Mouse (Mus musculus) midbrain, embryonic 12.5 days (tissue): ENCODE measurements around the gene Irgq. TPM values are rescaled to one million over a fixed set of nuclear protein-coding genes. Genes with fewer than 3 reads are reported as not detected.
"Not testable (repeated sequence)": the region's sequence is repeated elsewhere in the genome, so short reads cannot be mapped to it uniquely, and the experiment has no call there.

Experiments
- ATAC-seq: fragments of 200-750 bp; cut with Nextera tagmentation; 2 replicates; pipeline ENCODE4 v1.8.0; 2017; ENCODE audit warnings: low read depth, moderate TSS enrichment, moderate library complexity; ENCODE audit not compliant: low FRiP score
- H3K27ac ChIP-seq: fragments of 300-500 bp; sonication (generic); replicated peaks from 2 replicates; pipeline ENCODE4 v1.5.1; 2016; ENCODE audit warnings: mild to moderate bottlenecking
- H3K27me3 ChIP-seq: fragments of 300-500 bp; sonication (generic); 2 replicates; pipeline ENCODE4 v1.6.1; 2016; ENCODE audit warnings: mild to moderate bottlenecking
- H3K36me3 ChIP-seq: fragments of 300-500 bp; sonication (generic); 2 replicates; pipeline ENCODE4 v1.6.1; 2016
- H3K4me1 ChIP-seq: fragments of 300-500 bp; sonication (generic); 2 replicates; pipeline ENCODE4 v1.6.1; 2016
- H3K4me2 ChIP-seq: fragments of 300-500 bp; sonication (generic); replicated peaks from 2 replicates; pipeline ENCODE4 v1.6.1; 2016; ENCODE audit warnings: mild to moderate bottlenecking, moderate library complexity
- H3K4me3 ChIP-seq: fragments of 300-500 bp; sonication (generic); 2 replicates; pipeline ENCODE4 v1.5.1; 2016; ENCODE audit warnings: mild to moderate bottlenecking
- H3K9ac ChIP-seq: fragments of 300-500 bp; sonication (generic); replicated peaks from 2 replicates; pipeline ENCODE4 v1.6.1; 2016; ENCODE audit warnings: mild to moderate bottlenecking, moderate library complexity
- H3K9me3 ChIP-seq: fragments of 300-500 bp; sonication (generic); 2 replicates; pipeline ENCODE4 v1.6.1; 2016; ENCODE audit warnings: mild to moderate bottlenecking
- WGBS: fragments of 180-500 bp; shearing (Covaris S2); methylation state at CpG from one replicate; pipeline ENCODE4 v1.1.7; 2016; 5-methylcytosine and 5-hydroxymethylcytosine counted together
- polyA plus RNA-seq: library from polyadenylated mRNA; unstranded; fragments of >200 nt; fragmentation: Nextera tagmentation; extraction: Ambion mirVana; gene quantifications from 2 replicates; pipeline ENCODE4 v1.2.1, GENCODE M21; 2016

The Irgq gene
- polyA plus RNA-seq, 1 experiment from 2014 or later, result 30.4 TPM

- WGBS, result 28% methylated on average over 5 of the region's 5 CpGs
- peaks cover 65% of the 10 kb centered on the region for H3K36me3 ChIP-seq
- ATAC-seq, result no peak
Measured at GRCm38 (mm10) chr7:24517077-24517476, 13.4 kb upstream of the Irgq start.

GRCm38 (mm10) chr7:24517654-24518053 lies 12.8 kb upstream of the Irgq start:
- no peak overlapping the region for H3K9ac ChIP-seq
- 0 out of 2 replicates have a peak, but pooled peaks cover 2% of the 10 kb centered on the region for H3K4me1 ChIP-seq
- H3K4me2 ChIP-seq, result no peak overlapping the region
- 0 out of 2 replicates have a peak overlapping the region, but pooled peaks have one; percentile 1 for H3K27ac ChIP-seq
- no peaks in the 10 kb centered on the region for H3K27me3 ChIP-seq
- no peak overlapping the region for H3K4me3 ChIP-seq
- H3K36me3 ChIP-seq, result peaks cover 59% of the 10 kb centered on the region
- no peaks in the 10 kb centered on the region for H3K9me3 ChIP-seq
- no peak for ATAC-seq
- 66% methylated on average over 6 of the region's 6 CpGs for WGBS

More at GRCm38 (mm10) chr7:24517077-24517476, 13.4 kb upstream of the Irgq start:
- 0 out of 2 replicates have a peak overlapping the region, but pooled peaks have one; percentile 10 for H3K27ac ChIP-seq
- no peak overlapping the region for H3K4me2 ChIP-seq
- no peaks in the 10 kb centered on the region for H3K27me3 ChIP-seq
- 0 out of 2 replicates have a peak, but pooled peaks cover 2% of the 10 kb centered on the region for H3K4me1 ChIP-seq
- no peak overlapping the region for H3K9ac ChIP-seq
- H3K9me3 ChIP-seq, result no peaks in the 10 kb centered on the region
- H3K4me3 ChIP-seq, result no peak overlapping the region

- 4% methylated on average over 3 of the region's 3 CpGs for WGBS
- no peak overlapping the region for H3K4me3 ChIP-seq
- no peak for ATAC-seq
Measured at GRCm38 (mm10) chr7:24519130-24519529, 11.4 kb upstream of the Irgq start.

GRCm38 (mm10) chr7:24520054-24520453 lies 10.4 kb upstream of the Irgq start:
- H3K36me3 ChIP-seq, result peaks cover 40% of the 10 kb centered on the region
- not testable (repeated sequence) for H3K4me3 ChIP-seq, H3K4me1 ChIP-seq, H3K27me3 ChIP-seq, H3K4me2 ChIP-seq, H3K9ac ChIP-seq, ATAC-seq, H3K9me3 ChIP-seq, H3K27ac ChIP-seq
- 90% methylated on average over 10 of the region's 10 CpGs for WGBS

More at GRCm38 (mm10) chr7:24519130-24519529, 11.4 kb upstream of the Irgq start:
- no peak overlapping the region for H3K27ac ChIP-seq
- H3K9ac ChIP-seq, result no peak overlapping the region
- peaks cover 49% of the 10 kb centered on the region for H3K36me3 ChIP-seq
- no peak overlapping the region for H3K4me2 ChIP-seq
- H3K4me1 ChIP-seq, result 0 out of 2 replicates have a peak, but pooled peaks cover 2% of the 10 kb centered on the region
- no peaks in the 10 kb centered on the region for H3K27me3 ChIP-seq
- H3K9me3 ChIP-seq, result no peaks in the 10 kb centered on the region

GRCm38 (mm10) chr7:24522805-24523204 lies 7.7 kb upstream of the Irgq start:
- H3K4me2 ChIP-seq, result no peak overlapping the region
- WGBS, result 63% methylated on average over 5 of the region's 5 CpGs
- no peaks in the 10 kb centered on the region for H3K9me3 ChIP-seq
- ATAC-seq, result no peak
- H3K4me3 ChIP-seq, result no peak overlapping the region
- H3K4me1 ChIP-seq, result no peaks in the 10 kb centered on the region
- H3K36me3 ChIP-seq, result peaks cover 15% of the 10 kb centered on the region
- H3K27me3 ChIP-seq, result no peaks in the 10 kb centered on the region
- no peak overlapping the region for H3K9ac ChIP-seq
- no peak overlapping the region for H3K27ac ChIP-seq

GRCm38 (mm10) chr7:24523723-24524122 lies 6.8 kb upstream of the Irgq start:
- no peak overlapping the region for H3K27ac ChIP-seq
- H3K9ac ChIP-seq, result no peak overlapping the region
- H3K4me3 ChIP-seq, result no peak overlapping the region
- peaks cover 7% of the 10 kb centered on the region for H3K36me3 ChIP-seq
- ATAC-seq, result no peak
- WGBS, result 83% methylated on average over 6 of the region's 6 CpGs
- no peaks in the 10 kb centered on the region for H3K4me1 ChIP-seq
- no peak overlapping the region for H3K4me2 ChIP-seq
- no peaks in the 10 kb centered on the region for H3K27me3 ChIP-seq
- H3K9me3 ChIP-seq, result no peaks in the 10 kb centered on the region

GRCm38 (mm10) chr7:24524978-24525377 lies 5.5 kb upstream of the Irgq start:
- no peaks in the 10 kb centered on the region for H3K9me3 ChIP-seq
- no peak overlapping the region for H3K4me3 ChIP-seq
- H3K27me3 ChIP-seq, result no peaks in the 10 kb centered on the region
- H3K4me2 ChIP-seq, result no peak overlapping the region
- 80% methylated on average over 6 of the region's 6 CpGs for WGBS
- no peak overlapping the region for H3K27ac ChIP-seq
- peaks cover 9% of the 10 kb centered on the region for H3K4me1 ChIP-seq
- H3K36me3 ChIP-seq, result 0 out of 2 replicates have a peak, but pooled peaks cover 6% of the 10 kb centered on the region
- no peak for ATAC-seq
- no peak overlapping the region for H3K9ac ChIP-seq

- 86% methylated on average over 12 of the region's 12 CpGs for WGBS
- Histone ChIP-seq H3K4me1 (peaks cover 9% of the 10 kb centered on the region), H3K27me3 (no peaks in the 10 kb centered on the region), H3K4me3 (no peak overlapping the region), H3K9me3 (no peaks in the 10 kb centered on the region), H3K27ac (no peak overlapping the region), H3K36me3 (0 out of 2 replicates have a peak, but pooled peaks cover 3% of the 10 kb centered on the region), H3K9ac (no peak overlapping the region), H3K4me2 (no peak overlapping the region)
- no peak for ATAC-seq
Measured at GRCm38 (mm10) chr7:24525686-24526420, 4.6 kb upstream of the Irgq start.

GRCm38 (mm10) chr7:24528861-24529260 lies 1.6 kb upstream of the Irgq start:
- Histone ChIP-seq H3K9ac (no peak overlapping the region), H3K27ac (no peak overlapping the region), H3K4me3 (no peak overlapping the region), H3K9me3 (no peaks in the 10 kb centered on the region), H3K27me3 (peaks cover 17% of the 10 kb centered on the region), H3K4me1 (peaks cover 33% of the 10 kb centered on the region), H3K36me3 (peaks cover 10% of the 10 kb centered on the region), H3K4me2 (no peak overlapping the region)
- WGBS, result 95% methylated on average over 11 of the region's 11 CpGs
- no peak for ATAC-seq

GRCm38 (mm10) chr7:24529580-24529979 lies 909 bp upstream of the Irgq start:
- Histone ChIP-seq H3K27ac (peak overlapping the region; percentile 82), H3K36me3 (peaks cover 17% of the 10 kb centered on the region), H3K27me3 (peaks cover 24% of the 10 kb centered on the region), H3K9me3 (no peaks in the 10 kb centered on the region), H3K9ac (peak overlapping the region; percentile 88), H3K4me2 (peak overlapping the region; percentile 73), H3K4me3 (peak overlapping the region; percentile 67), H3K4me1 (peaks cover 40% of the 10 kb centered on the region)
- no peak for ATAC-seq
- WGBS, result 64% methylated on average over 11 of the region's 11 CpGs

- H3K9me3 ChIP-seq, result no peaks in the 10 kb centered on the region
- peak; percentile 67 for ATAC-seq
- H3K4me3 ChIP-seq, result peak overlapping the region; percentile 67
- H3K4me1 ChIP-seq, result peaks cover 40% of the 10 kb centered on the region
- peak overlapping the region; percentile 82 for H3K27ac ChIP-seq
- peaks cover 25% of the 10 kb centered on the region for H3K27me3 ChIP-seq
- peaks cover 33% of the 10 kb centered on the region for H3K36me3 ChIP-seq
- H3K4me2 ChIP-seq, result peak overlapping the region; percentile 73
- peak overlapping the region; percentile 88 for H3K9ac ChIP-seq
- WGBS, result 1% methylated on average over 43 of the region's 43 CpGs
Measured at GRCm38 (mm10) chr7:24531211-24531971, 902 bp downstream of the Irgq start.

GRCm38 (mm10) chr7:24533031-24533571 lies 2.6 kb downstream of the Irgq start:
- Histone ChIP-seq H3K9me3 (no peaks in the 10 kb centered on the region), H3K36me3 (peaks cover 37% of the 10 kb centered on the region), H3K4me2 (peak overlapping the region; percentile 34; the same call in 1 of the 2 replicates), H3K4me1 (peaks cover 41% of the 10 kb centered on the region), H3K27ac (no peak overlapping the region), H3K4me3 (peak overlapping the region; percentile 22; the same call in 1 of the 2 replicates), H3K9ac (peak overlapping the region; percentile 39; the same call in 1 of the 2 replicates), H3K27me3 (peaks cover 25% of the 10 kb centered on the region)
- WGBS, result 53% methylated on average over 28 of the region's 28 CpGs
- no peak for ATAC-seq
